Mouse (Mus musculus): ENCODE results near the gene Cdh1. TPM values are rescaled to one million over a fixed set of nuclear protein-coding genes. Genes with fewer than 3 reads are reported as not detected.
A peak's percentile ranks its signal among the peaks of the same experiment; 100 is the strongest.

The Cdh1 gene
- total RNA-seq, 2 experiments from 2014 or later = 0.43 to 0.49 TPM

- DNase-seq = no peak
These were observed 20.3 kb downstream of the Cdh1 start for GRCm38 (mm10) chr8:106623451-106623850.

- no peak for DNase-seq
These were observed 20.8 kb downstream of the Cdh1 start for GRCm38 (mm10) chr8:106623954-106624353.

GRCm38 (mm10) chr8:106624743-106625142 lies 21.6 kb downstream of the Cdh1 start:
- no peak for DNase-seq

- DNase-seq = no peak
These were observed 23.1 kb downstream of the Cdh1 start for GRCm38 (mm10) chr8:106626096-106626865.

- no peak for DNase-seq
These were observed 25.3 kb downstream of the Cdh1 start for GRCm38 (mm10) chr8:106628291-106628964.

GRCm38 (mm10) chr8:106629456-106629855 lies 26.3 kb downstream of the Cdh1 start:
- DNase-seq = no peak

GRCm38 (mm10) chr8:106631904-106632303 lies 28.8 kb downstream of the Cdh1 start:
- no peak for DNase-seq

- DNase-seq = no peak
These were observed 29.5 kb downstream of the Cdh1 start for GRCm38 (mm10) chr8:106632650-106633049.

GRCm38 (mm10) chr8:106633361-106634158 lies 30.4 kb downstream of the Cdh1 start:
- DNase-seq = no peak

- no peak for DNase-seq
These were observed 32.1 kb downstream of the Cdh1 start for GRCm38 (mm10) chr8:106635284-106635683.

- DNase-seq = no peak
These were observed 34.3 kb downstream of the Cdh1 start for GRCm38 (mm10) chr8:106637446-106637845.

GRCm38 (mm10) chr8:106638768-106639295 lies 35.7 kb downstream of the Cdh1 start:
- no peak for DNase-seq

- no peak for DNase-seq
These were observed 37.1 kb downstream of the Cdh1 start for GRCm38 (mm10) chr8:106640212-106640611.

GRCm38 (mm10) chr8:106640921-106641320 lies 37.8 kb downstream of the Cdh1 start:
- no peak for DNase-seq

GRCm38 (mm10) chr8:106642172-106642571 lies 39.0 kb downstream of the Cdh1 start:
- no peak for DNase-seq

- no peak for DNase-seq
These were observed 39.9 kb downstream of the Cdh1 start for GRCm38 (mm10) chr8:106643100-106643499.

GRCm38 (mm10) chr8:106644957-106645356 lies 41.8 kb downstream of the Cdh1 start:
- DNase-seq = no peak

- DNase-seq = no peak
These were observed 43.0 kb downstream of the Cdh1 start for GRCm38 (mm10) chr8:106646153-106646552.

GRCm38 (mm10) chr8:106646731-106647130 lies 43.6 kb downstream of the Cdh1 start:
- no peak for DNase-seq

- peak; percentile 29 for DNase-seq
These were observed 44.2 kb downstream of the Cdh1 start for GRCm38 (mm10) chr8:106647387-106647786.

- no peak for DNase-seq
These were observed 45.3 kb downstream of the Cdh1 start for GRCm38 (mm10) chr8:106648421-106648820.

- no peak for DNase-seq
These were observed 48.8 kb downstream of the Cdh1 start for GRCm38 (mm10) chr8:106651994-106652393.

GRCm38 (mm10) chr8:106656046-106656445 lies 52.9 kb downstream of the Cdh1 start:
- DNase-seq = no peak

Data from gastrocnemius, postnatal 25 days (tissue).